12 mouse cellular contexts compared by ENCODE assay signal in the genomic region with DNA sequence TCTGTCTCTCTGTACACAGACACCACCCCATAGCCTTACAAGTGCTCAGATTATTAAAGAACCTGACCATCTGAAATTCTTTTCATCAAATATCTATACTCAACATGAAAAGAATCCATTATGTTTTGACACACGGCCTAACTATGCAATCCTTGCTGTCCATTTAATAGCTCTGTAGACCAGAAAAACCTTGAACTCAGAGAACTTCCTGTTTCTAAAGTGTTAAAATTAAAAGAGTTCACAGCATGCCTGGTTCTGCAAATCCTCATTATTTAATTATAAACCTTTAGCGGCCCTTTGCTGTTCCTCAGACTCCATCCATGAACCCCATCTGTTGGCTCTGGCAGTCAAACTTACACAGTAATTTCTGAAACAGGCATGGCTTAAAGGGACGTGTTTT. TPM values are rescaled to one million over a fixed set of nuclear protein-coding genes. Genes with fewer than 3 reads are reported as not detected.
"Had no signal": no experiment of that assay in that cellular context is flagged by ENCODE, and none has a peak within 500 bp of the region (broad histone marks: within the 10 kb centered on the region; RNA-seq: fewer than 3 reads in every experiment).

No protein-coding gene starts in this region.

RNA-seq across cellular contexts. Expression of gene Gm20767, which starts 2.3 kb away (rescaled TPM):
- total RNA-seq: forebrain, postnatal 0 days; gastrocnemius, adult 18-20 months; gastrocnemius, adult 2 months; gastrocnemius, adult 8-10 months; gastrocnemius, postnatal 10 days; gastrocnemius, postnatal 14 days; gastrocnemius, postnatal 25 days; gastrocnemius, postnatal 36 days; gastrocnemius, postnatal 4 days; heart, adult 18-20 months; heart, adult 2 months; heart, adult 8-10 months had no signal

RNA-seq across cellular contexts. Expression of gene Gm21818, which starts 29.9 kb away (rescaled TPM):
- total RNA-seq: forebrain, postnatal 0 days; gastrocnemius, adult 18-20 months; gastrocnemius, adult 2 months; gastrocnemius, adult 8-10 months; gastrocnemius, postnatal 10 days; gastrocnemius, postnatal 14 days; gastrocnemius, postnatal 25 days; gastrocnemius, postnatal 36 days; gastrocnemius, postnatal 4 days; heart, adult 18-20 months; heart, adult 2 months; heart, adult 8-10 months had no signal
